Mouse (Mus musculus) layer of hippocampus, adult 11-12 months (tissue): ENCODE measurements around the gene Hint3.

Experiments used
- DNase-seq: peaks from one replicate; pipeline ENCODE4 v3.0.0; 2022; ENCODE audit warnings: low spot score

The Hint3 gene

DNA sequence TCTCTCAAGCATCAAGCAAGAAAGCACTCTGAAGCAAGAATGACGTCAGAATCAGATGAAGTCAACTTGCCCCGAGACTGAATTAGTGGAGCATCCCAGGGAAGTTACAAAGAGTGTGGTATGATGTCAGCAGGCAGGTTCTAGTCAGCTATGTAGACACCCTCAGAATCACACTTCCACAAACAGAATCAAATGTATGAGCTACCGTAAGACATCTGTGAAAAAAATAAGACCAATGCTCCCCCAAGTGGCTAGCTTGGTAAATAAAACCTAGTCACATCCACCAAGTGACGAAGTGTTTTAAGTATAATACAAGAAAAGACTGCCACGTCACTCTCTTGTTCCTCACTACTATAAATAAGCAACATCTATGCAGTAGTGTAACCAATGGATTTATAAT is 42.4 kb downstream of the Hint3 start:
- DNase-seq: no peak

- DNase-seq: no peak
These were observed 43.7 kb downstream of the Hint3 start for GRCm38 (mm10) chr10:30585691-30586090.

DNA sequence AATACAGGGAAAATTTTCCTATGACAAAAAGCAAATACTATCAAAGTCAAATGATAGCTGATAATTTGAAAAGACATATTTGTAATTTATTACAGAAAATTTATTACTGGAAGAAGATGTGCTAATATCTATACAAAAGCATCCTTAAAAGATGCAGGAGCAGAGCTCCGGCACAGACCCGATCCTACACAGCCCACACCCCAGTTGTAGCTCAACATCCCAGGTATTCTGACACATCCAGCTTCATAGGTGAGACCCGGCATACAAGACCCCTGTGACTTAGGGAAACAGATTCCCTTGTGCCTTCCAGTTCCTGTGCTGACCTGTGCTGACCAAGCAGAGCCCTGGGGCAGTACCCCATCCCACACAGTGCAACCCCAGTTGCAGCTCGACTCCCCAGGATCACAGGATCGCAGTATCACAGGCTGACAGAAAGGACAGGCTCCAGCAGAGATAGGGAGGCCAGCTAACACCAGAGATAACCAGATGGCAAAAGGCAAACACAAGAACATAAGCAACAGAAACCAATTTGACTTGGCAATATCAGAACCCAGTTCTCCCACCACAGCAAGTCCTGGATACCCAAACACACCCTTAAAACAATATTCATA is 51.7 kb downstream of the Hint3 start:
- no peak for DNase-seq

DNA sequence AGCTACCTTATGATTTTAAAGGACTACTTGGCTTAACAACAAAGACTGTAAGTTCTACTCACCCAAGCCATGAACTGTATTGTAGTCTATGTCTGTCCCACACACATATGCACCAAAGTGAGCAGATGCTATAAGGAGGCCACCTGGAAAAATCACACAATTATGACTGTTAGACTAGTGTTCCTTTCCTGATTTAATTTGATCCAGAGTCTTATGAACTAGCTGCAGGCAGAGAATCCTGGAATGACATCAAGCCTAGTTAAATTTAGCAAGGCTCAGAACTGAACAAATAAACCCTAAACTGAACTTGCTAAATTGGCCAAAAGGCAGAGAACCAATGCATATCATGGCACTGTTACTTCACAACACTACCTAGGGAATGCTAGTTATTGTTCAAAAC is 63.1 kb downstream of the Hint3 start:
- DNase-seq: no peak

GRCm38 (mm10) chr10:30564651-30565050 is 64.8 kb downstream of the Hint3 start:
- DNase-seq: no peak
